Mouse (Mus musculus) left cerebral cortex, adult 6 months (tissue): ENCODE measurements around the gene Msh5. TPM values are rescaled to one million over a fixed set of nuclear protein-coding genes. Genes with fewer than 3 reads are reported as not detected.

Experiments
- long read RNA-seq, 2 experiments: library from polyadenylated mRNA; unstranded; transcript quantifications; one replicate each; pipeline ENCODE4 v2.0.0; 2019 to 2020
- polyA plus RNA-seq: library from polyadenylated mRNA; unstranded; fragments of <200 nt; fragmentation: Nextera tagmentation; gene quantifications from 2 replicates; pipeline ENCODE4 v1.2.3, GENCODE M21; 2021

Msh5 gene
- 0.37 and 0.45 TPM in 2 replicates for polyA plus RNA-seq
- long read RNA-seq, experiment 1: 0 reads
- long read RNA-seq, experiment 2: 0 reads

GRCm38 (mm10) chr17:35046681-35047455 lies at the start of gene Msh5:
Gene Msh5, minus strand, starts transcription at chr17:35046745.

DNA sequence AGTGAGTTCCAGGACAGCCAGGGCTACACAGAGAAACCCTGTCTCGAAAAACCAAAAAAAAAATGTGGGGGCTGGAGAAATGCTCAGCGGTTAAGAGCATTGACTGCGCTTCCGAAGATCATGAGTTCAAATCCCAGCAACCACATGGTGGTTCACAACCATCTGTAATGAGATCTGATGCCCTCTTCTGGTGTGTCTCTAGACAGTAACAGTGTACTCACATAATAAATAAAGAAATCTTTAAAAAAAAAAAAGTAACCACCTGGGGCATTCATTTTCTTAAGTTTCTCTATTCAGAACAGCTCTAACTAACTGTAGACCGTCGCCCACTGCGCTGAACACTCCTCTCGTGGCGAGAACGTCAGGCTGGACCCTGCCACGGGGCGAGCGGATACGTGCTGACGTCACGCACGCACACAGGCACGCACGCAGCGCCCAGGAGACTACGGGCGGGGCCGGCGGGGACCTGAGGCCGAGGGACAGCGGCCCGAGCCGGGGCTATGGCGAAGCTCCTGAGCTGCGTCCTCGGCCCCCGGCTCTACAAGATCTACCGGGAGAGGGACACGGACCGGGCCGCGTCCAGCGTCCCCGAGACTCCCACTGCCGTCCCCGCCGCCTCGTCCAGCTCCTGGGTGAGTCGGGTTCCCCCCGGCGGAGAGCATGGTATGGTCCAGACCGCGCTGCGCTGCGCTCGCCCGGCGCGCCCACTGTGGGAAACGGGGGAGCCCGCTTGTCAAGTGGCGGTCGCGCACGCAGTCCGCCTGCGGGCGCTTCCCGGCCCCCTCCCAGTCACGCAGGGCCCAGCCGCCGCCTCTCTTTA lies 42.5 kb upstream of the Msh5 start, which contains the start of gene Abhd16a:
Gene Abhd16a (plus strand): TSS at position 439 of the 820 bp plus-strand sequence.

DNA sequence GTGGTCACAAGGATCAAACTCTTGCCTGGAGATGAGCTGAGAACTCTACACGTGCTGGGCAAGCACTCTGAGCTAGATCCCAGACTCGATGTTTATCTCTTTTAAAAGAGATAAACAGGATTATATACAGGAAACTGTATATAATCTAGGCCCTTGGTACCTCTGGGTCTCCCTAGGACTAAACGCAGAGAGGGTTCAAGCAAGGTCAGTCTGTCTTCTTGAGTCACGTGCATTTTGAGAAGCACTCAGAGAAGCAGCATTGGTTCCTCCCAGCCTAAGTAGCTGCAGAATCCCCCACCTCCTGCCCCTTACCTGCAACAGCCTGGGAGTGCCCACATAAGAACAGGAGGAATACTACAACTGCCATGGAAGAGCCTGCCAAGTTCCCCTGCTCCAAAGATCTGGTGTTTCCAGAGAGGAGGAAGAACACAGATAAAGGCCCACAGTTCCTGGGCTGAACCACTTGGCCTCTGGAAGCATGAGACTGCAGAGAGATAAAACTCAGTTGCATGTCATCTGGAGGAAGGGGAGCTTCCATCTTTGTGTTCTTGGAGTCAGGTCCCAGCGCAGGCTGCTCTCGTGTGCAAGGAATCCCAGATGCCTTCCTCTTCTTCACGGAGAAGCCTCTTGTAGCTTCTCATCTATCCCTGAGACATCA lies 38.8 kb upstream of the Msh5 start, which contains the start of gene Ly6g6f:
Gene Ly6g6f (minus strand): TSS at position 403 of the 658 bp plus-strand sequence.

DNA sequence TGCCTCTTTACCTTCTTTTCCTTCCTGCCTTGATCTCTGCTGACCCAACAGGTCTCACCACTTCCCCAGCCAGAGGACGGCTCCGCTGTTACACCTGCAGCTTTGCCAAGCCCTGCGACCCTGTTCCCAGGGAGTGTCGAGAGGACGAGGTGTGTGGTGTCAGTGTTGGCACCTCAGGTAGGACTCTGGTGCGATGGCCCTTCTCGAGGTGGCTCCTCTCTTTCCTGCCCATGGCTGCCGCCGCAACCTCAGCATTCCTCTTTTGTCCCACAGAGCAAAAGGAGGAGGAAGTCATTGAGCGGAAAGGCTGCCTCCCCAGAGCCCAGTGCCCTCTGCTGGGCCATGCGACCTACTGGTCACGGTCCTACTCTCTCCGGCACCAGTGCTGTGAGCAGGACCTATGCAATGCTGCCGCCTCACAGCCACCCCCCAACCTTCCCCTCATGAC lies 31.3 kb upstream of the Msh5 start, which contains the start of gene Ly6g6d:
Gene Ly6g6d (minus strand): TSS at position 280 of the 448 bp plus-strand sequence.

GRCm38 (mm10) chr17:35076507-35077176 lies 30.1 kb upstream of the Msh5 start, which contains the start of gene Ly6g6e:
Gene Ly6g6e, plus strand, starts transcription at chr17:35076902.

DNA sequence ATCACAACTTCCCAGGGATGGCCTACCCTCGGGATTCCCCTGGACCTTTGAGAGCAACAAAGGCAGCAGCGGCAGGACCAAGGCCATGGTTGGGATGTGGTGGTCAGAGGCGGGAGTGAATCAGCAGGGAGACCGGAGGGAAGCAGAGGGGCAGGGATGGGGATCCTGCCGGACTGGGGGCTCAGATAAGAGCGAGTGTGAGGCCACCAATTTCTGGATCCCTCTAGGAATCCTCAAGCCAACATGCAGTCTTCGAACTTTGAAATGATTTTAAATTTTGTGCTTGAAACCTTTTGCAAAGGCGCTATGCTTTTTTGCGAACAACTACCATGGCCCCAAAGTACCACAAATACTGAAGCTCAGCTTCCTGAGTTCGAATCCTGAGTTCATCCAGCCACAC lies 19.5 kb upstream of the Msh5 start, which contains the start of gene Mpig6b:
Gene Mpig6b (minus strand): TSS at position 101 of the 400 bp plus-strand sequence.

GRCm38 (mm10) chr17:35064951-35065947 lies 18.7 kb upstream of the Msh5 start, which contains the start of gene Ly6g6c:
Gene Ly6g6c, plus strand, starts transcription at chr17:35065388.

GRCm38 (mm10) chr17:35058911-35059892 lies 12.7 kb upstream of the Msh5 start, which contains the start of gene Ddah2:
Gene Ddah2, plus strand, starts transcription at chr17:35059035.

DNA sequence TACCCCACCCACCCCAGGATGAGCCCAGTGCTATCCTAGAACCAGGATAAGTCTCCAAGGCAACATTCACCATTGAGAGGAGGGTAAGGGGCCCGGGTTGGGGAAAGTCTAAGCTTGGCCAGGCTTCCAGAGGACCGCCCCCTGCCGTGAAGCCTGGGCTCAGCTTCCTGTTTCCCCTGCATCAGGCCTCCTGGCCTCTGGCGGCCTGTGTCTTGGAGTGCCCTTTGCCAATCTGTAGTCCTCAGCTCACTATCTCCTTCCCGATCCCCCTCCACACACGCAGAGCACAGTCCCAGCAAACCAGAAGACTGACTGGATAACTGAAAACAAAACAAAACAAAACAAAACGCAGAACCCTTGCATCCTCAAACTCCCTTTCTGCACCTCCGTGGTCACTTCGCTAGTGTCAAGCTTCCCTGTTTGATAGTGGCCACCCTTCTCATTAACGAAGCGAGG lies 3.0 kb upstream of the Msh5 start, which contains the start of gene Clic1:
Gene Clic1 (plus strand): TSS at position 406 of the 456 bp plus-strand sequence.

DNA sequence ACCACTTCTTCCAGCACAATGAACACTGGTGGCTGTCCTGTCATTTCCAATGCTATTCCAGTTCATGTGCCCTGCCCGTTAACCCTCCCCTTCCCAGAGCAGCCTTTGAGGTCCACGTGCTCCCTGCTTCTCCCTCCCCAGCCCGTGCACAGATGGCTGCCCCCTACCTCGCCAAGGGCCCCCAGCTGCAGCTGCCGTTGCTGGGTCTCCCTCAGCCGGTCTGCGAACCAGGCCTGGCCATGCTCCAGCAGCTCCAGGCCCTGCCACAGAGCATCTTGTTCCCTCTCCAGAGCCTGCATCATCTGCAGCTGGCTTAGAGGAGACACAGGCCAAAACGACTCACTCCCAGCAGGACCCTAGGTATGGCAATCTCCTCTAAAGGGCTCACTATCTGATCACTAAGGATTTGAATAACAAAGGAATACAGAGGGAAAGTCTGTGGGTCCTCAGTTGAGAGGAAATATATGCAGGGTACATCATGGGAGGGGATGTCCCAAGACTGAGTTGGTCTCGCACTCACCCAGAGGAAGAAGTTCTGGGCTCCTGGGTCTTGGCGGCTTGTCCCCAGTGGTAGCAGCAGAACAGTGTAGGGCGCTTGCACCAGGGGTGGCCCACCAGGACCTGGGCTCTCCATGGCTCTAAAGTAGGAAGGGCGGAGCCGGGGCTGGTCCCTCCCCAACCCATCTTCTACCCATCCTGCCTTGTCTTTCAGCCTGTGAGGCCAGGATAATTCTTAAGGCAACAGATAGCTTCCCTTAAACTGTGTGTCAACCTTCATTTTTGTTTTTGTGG lies 19.1 kb downstream of the Msh5 start, which contains the start of gene Sapcd1:
Gene Sapcd1 (minus strand): TSS at position 740 of the 792 bp plus-strand sequence.

GRCm38 (mm10) chr17:35016376-35016775 lies 30.2 kb downstream of the Msh5 start, which contains the start of gene Vwa7:
Gene Vwa7, plus strand, starts transcription at chr17:35016579.

DNA sequence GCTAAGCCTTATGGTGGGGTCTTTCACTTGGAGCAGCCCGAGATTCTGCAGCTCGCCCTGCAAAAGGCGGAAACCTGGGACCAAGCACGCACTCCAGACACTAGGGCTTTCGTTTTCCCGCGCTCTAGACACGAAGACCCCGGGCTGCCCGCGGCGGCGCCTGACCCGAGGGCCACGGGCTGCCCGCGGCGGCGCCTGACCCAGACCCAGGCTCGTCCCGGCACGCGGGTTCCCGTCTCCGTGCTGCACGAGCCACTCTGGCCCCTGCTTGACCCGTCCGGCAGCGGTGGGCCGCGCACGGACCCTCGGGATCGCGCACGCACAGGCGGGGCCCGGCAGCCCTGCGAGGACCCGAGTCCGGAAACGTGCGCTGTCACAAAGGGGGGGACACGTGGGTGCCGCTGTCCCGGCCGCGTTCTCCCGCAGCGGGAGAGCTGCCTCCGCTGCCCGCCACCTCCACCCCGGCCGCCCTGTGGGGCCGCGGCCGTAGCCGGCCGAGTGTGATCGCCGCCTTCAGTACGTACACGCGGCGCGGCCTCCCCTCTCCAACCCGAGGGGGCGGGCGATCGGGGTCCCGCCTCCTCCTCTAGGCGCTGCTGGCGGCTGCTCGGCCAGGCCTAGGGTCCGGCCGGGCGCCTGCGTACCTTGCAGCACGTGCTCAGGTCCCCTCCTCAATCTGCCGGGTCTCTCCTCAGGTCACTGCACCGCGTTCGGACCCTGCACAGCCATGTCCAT lies 45.7 kb downstream of the Msh5 start, which contains the start of gene Vars:
Gene Vars (plus strand): TSS at position 271 of the 735 bp plus-strand sequence.

GRCm38 (mm10) chr17:34981690-34982180 lies 64.8 kb downstream of the Msh5 start, which contains the start of gene Lsm2:
Gene Lsm2, plus strand, starts transcription at chr17:34981862.

